Mouse (Mus musculus) lung, embryonic 14.5 days (tissue): ENCODE results near the gene Rpl36al. TPM values are rescaled to one million over a fixed set of nuclear protein-coding genes. Genes with fewer than 3 reads are reported as not detected.

Experiments used
- ATAC-seq: fragments of 200-750 bp; cut with Nextera tagmentation; 2 replicates; pipeline ENCODE4 v1.8.0; 2017; ENCODE audit warnings: mild to moderate bottlenecking, moderate TSS enrichment, moderate library complexity; ENCODE audit not compliant: insufficient read depth
- DNase-seq: peaks from one replicate; pipeline ENCODE4 v3.0.0-alpha.2; 2015
- H3K27ac ChIP-seq: fragments of 300-500 bp; sonication (generic); 2 replicates; pipeline ENCODE4 v1.5.1; 2014; ENCODE audit warnings: low read depth, mild to moderate bottlenecking, moderate library complexity
- H3K27me3 ChIP-seq: fragments of 300-500 bp; sonication (generic); 2 replicates; pipeline ENCODE4 v1.6.1; 2014; ENCODE audit warnings: low read length, control low read depth; ENCODE audit not compliant: insufficient read depth
- H3K36me3 ChIP-seq: fragments of 300-500 bp; sonication (generic); 2 replicates; pipeline ENCODE4 v1.6.1; 2014; ENCODE audit warnings: control low read depth; ENCODE audit not compliant: insufficient read depth
- H3K4me1 ChIP-seq: fragments of 300-500 bp; sonication (generic); 2 replicates; pipeline ENCODE4 v1.6.1; 2014; ENCODE audit warnings: antibody characterized with exemption, control low read depth; ENCODE audit not compliant: insufficient read depth
- H3K4me2 ChIP-seq: fragments of 300-500 bp; sonication (generic); 2 replicates; pipeline ENCODE4 v1.6.1; 2014; ENCODE audit warnings: mild to moderate bottlenecking
- H3K4me3 ChIP-seq: fragments of 300-500 bp; sonication (generic); 2 replicates; pipeline ENCODE4 v1.5.1; 2014; ENCODE audit warnings: low read depth, low read length
- H3K9ac ChIP-seq: fragments of 300-500 bp; sonication (generic); 2 replicates; pipeline ENCODE4 v1.6.1; 2014
- H3K9me3 ChIP-seq: fragments of 300-500 bp; sonication (generic); 2 replicates; pipeline ENCODE4 v1.6.1; 2016; ENCODE audit warnings: low read depth, low read length, control low read depth
- CTCF ChIP-seq: IDR thresholded peaks from 2 replicates; pipeline ENCODE4 v1.5.1; 2016; ENCODE audit warnings: antibody characterized with exemption, low read depth
- WGBS: fragments of 180-500 bp; shearing (Covaris S2); extraction: QIAGEN DNeasy Blood & Tissue Kit; methylation state at CpG from one replicate; pipeline ENCODE4 v1.1.7; 2014; 5-methylcytosine and 5-hydroxymethylcytosine counted together
- polyA plus RNA-seq: library from polyadenylated mRNA; unstranded; fragments of >200 nt; fragmentation: Nextera tagmentation; extraction: Ambion mirVana; gene quantifications from 2 replicates; pipeline ENCODE4 v1.2.1, GENCODE M21; 2014

Gene Rpl36al
- polyA plus RNA-seq, 1 experiment from 2014 or later, result 591 TPM

DNA sequence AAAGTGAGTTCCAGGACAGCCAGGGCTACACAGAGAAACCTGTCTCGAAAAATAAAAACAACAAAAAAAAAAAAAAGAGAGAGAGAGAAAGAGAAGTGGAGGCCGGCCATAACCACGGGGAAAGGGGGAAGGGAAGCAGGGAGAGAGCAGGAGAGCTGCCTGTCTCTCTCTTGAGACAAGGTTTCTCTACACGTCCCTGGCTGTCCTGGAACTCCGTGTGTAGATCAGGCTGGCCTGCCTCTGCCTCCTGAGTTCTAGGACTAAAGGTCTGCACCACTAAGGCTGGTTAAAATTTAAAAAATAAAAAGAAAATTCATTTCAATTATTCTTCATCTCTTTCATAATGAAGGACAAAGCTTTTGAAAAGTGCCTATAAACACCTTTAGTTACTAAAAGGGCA, 7.5 kb upstream of the Rpl36al start:
- no peak for ATAC-seq

DNA sequence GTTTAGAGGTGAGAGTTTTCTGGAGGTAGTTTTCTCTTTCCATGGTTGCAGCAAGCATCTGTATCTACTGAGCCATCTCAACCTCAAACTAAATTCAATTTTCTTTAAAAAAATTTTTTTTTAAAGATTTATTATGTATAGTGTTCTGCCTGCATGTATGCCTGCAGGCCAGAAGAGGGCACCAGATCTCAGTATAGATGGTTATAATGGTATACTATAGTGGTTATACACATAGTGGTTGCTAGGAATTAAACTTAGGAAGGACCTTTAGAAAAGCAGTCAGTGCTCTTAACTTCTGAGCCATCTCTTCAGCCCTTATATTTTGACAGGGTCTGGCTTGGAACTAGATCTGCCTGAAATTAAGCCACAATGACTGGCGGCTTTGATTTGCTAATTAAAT, 6.6 kb upstream of the Rpl36al start:
- DNase-seq, result peak; percentile 22
- 91% methylated on average over 1 of the region's 1 CpGs for WGBS
- Histone ChIP-seq H3K4me3 (no peak overlapping the region), H3K4me2 (no peak overlapping the region), H3K4me1 (0 out of 2 replicates have a peak, but pooled peaks cover 2% of the 10 kb centered on the region), H3K9me3 (no peaks in the 10 kb centered on the region), H3K27ac (no peak overlapping the region), H3K9ac (no peak overlapping the region), H3K36me3 (peaks cover 50% of the 10 kb centered on the region), H3K27me3 (no peaks in the 10 kb centered on the region)
- no peak for ATAC-seq
- TF ChIP-seq CTCF, result peak; percentile 37

More for the DNA sequence above, 7.5 kb upstream of the Rpl36al start:
- peaks cover 50% of the 10 kb centered on the region for H3K36me3 ChIP-seq
- 0 out of 2 replicates have a peak, but pooled peaks cover 2% of the 10 kb centered on the region for H3K4me1 ChIP-seq
- H3K4me2 ChIP-seq, result no peak overlapping the region
- H3K4me3 ChIP-seq, result no peak overlapping the region
- no peaks in the 10 kb centered on the region for H3K27me3 ChIP-seq
- no peak overlapping the region for H3K9ac ChIP-seq
- TF ChIP-seq CTCF, result no peak
- whole genome bisulfite sequencing, result 91% methylated on average over 5 of the region's 5 CpGs
- no peaks in the 10 kb centered on the region for H3K9me3 ChIP-seq
- H3K27ac ChIP-seq, result no peak overlapping the region
- no peak for DNase-seq

DNA sequence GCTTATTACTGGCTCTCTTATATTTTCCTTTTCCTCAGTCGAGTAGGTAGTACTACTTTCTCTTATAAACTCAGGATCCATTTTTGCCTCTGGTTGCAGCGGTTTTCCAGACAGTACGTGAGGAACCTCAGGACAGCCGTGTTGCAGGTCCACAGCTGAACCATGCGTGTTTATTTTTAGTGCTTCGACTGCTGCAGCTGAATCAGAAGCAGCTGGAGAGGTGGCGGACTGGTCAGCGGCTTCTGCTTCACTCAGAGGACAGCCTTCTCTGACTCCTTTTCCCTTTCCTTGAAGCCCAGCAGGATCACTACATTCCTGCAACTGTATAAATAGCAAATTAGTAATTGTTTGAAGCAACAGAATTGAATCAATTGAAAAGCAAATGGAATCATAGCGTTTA, 6.2 kb upstream of the Rpl36al start:
- H3K36me3 ChIP-seq, result peaks cover 50% of the 10 kb centered on the region
- no peak overlapping the region for H3K4me2 ChIP-seq
- no peak overlapping the region for H3K27ac ChIP-seq
- DNase-seq, result no peak
- no peak overlapping the region for H3K4me3 ChIP-seq
- no peak for TF ChIP-seq CTCF
- H3K9me3 ChIP-seq, result no peaks in the 10 kb centered on the region
- no peak overlapping the region for H3K9ac ChIP-seq
- no peaks in the 10 kb centered on the region for H3K27me3 ChIP-seq
- no peak for ATAC-seq
- H3K4me1 ChIP-seq, result peaks cover 6% of the 10 kb centered on the region
- WGBS, result 79% methylated on average over 9 of the region's 9 CpGs

DNA sequence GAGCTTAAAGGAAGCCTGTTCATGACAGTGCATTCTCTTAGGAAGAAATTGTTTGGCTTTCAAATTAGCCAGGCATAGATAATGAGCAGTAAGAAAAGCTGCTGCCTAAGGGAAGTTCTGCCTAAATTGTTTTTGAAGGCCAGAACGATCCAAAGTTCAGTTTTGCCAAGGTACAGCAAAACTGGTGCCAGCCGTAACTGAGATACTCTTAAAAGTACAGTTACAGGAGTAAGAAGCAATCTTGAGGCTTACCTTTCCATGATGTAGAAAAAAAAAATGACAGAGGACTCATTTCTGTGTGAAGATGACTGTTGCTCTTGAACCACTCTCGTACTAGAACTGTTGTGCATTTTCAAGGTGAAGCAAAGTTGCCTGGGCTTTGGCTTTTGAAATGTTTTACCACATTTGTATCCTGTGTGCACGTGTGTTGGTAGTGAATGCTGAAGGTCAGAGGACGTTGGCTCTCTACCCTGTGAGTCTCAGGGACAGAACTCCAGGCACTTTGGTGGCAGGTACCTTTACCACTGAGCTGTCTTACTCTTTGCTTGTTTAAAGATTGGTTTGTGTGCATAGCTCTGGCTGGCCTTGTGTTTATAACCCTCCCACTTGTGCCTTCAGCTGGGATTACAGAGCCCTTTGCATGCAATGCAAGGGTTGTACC, 3.1 kb upstream of the Rpl36al start:
- 60% methylated on average over 5 of the region's 5 CpGs for WGBS
- Histone ChIP-seq H3K4me2 (peak overlapping the region; percentile 27; the same call in 1 of the 2 replicates), H3K9ac (peak overlapping the region; percentile 4; the same call in 1 of the 2 replicates), H3K27me3 (no peaks in the 10 kb centered on the region), H3K9me3 (no peaks in the 10 kb centered on the region), H3K36me3 (peaks cover 50% of the 10 kb centered on the region), H3K27ac (no peak overlapping the region), H3K4me3 (no peak overlapping the region), H3K4me1 (peaks cover 8% of the 10 kb centered on the region)
- ATAC-seq (no peak), DNase-seq (no peak)
- TF ChIP-seq CTCF, result no peak

DNA sequence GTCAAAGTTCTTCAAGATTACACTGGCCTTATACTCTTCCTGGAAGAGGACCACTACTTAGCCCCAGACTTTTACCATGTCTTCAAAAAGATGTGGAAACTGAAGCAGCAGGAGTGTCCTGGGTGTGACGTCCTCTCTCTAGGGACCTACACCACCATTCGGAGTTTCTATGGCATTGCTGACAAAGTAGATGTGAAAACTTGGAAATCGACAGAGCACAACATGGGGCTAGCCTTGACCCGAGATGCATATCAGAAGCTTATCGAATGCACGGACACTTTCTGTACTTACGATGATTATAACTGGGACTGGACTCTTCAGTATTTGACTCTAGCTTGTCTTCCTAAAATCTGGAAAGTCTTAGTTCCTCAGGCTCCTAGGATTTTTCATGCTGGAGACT, 1.5 kb upstream of the Rpl36al start:
- Histone ChIP-seq H3K4me1 (peaks cover 8% of the 10 kb centered on the region), H3K4me2 (peak overlapping the region; percentile 94), H3K9ac (peak overlapping the region; percentile 88), H3K36me3 (peaks cover 42% of the 10 kb centered on the region), H3K27ac (no peak overlapping the region), H3K9me3 (no peaks in the 10 kb centered on the region), H3K27me3 (no peaks in the 10 kb centered on the region), H3K4me3 (peak overlapping the region; percentile 83)
- DNase-seq, result no peak
- WGBS, result 76% methylated on average over 7 of the region's 7 CpGs
- no peak for ATAC-seq
- no peak for TF ChIP-seq CTCF

DNA sequence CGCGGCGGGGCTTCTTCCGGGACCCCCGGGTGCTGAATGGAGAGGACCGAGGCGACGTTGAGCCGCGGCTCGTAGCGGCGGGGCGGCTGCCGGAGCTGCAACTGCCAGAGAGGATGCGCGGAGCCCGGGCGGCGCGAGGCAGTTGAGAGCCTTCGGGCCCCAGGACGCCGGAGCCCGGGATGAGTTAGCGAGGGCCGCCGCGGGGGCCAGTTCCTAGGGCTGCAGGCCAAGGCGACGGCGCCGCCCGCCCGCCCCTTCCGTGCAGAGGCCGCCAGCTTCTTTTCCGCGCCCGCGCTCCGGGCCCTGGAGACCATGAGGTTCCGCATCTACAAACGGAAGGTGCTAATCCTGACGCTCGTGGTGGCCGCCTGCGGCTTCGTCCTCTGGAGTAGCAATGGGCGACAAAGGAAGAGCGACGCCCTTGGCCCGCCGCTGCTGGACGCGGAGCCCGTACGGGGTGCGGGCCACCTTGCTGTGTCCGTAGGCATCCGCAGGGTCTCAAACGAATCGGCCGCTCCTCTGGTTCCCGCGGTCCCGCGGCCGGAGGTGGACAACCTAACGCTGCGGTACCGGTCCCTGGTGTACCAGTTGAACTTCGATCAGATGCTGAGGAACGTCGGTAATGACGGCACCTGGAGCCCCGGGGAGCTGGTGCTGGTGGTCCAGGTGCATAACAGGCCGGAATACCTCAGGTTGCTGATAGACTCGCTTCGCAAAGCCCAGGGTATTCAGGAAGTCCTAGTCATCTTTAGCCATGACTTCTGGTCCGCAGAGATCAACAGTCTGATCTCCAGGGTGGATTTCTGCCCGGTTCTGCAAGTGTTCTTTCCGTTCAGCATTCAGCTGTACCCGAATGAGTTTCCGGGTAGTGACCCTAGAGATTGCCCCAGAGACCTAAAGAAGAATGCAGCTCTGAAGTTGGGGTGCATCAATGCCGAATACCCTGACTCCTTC, 736 bp upstream of the Rpl36al start:
- no peak for TF ChIP-seq CTCF
- peak; percentile 64 for DNase-seq
- 1% methylated on average over 82 of the region's 86 CpGs for WGBS
- Histone ChIP-seq H3K36me3 (peaks cover 37% of the 10 kb centered on the region), H3K4me3 (peak overlapping the region; percentile 83), H3K9me3 (no peaks in the 10 kb centered on the region), H3K4me2 (peak overlapping the region; percentile 94), H3K4me1 (peaks cover 8% of the 10 kb centered on the region), H3K27me3 (no peaks in the 10 kb centered on the region), H3K27ac (peak overlapping the region; percentile 85), H3K9ac (peak overlapping the region; percentile 88)
- ATAC-seq, result peak; percentile 72

DNA sequence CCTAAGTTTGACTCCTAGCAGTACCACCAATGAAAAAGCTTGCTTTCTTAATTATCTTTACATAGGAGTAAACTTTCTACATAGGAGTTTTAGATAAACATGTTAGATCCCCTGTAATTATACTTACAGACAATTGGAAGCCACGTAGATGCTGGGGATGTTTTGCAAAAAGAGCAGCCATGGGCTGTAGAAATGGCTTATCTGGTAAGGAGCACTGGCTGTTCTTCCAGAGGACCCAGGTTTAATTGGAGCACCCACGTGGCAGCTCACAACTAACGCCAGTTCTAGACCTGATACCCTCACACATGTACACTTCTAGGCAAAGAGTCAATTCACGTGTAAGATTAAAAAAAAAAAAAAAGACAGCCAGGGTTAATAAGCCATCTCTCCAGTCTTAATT, 2.1 kb downstream of the Rpl36al start:
- Histone ChIP-seq H3K36me3 (peaks cover 19% of the 10 kb centered on the region), H3K4me1 (peaks cover 5% of the 10 kb centered on the region), H3K27me3 (no peaks in the 10 kb centered on the region), H3K4me2 (no peak overlapping the region), H3K27ac (no peak overlapping the region), H3K9me3 (no peaks in the 10 kb centered on the region), H3K9ac (no peak overlapping the region), H3K4me3 (no peak overlapping the region)
- WGBS, result 87% methylated on average over 4 of the region's 4 CpGs
- TF ChIP-seq CTCF, result no peak
- DNase-seq, result no peak
- no peak for ATAC-seq
